Mouse (Mus musculus): Measurements from ENCODE around the gene Capzb. TPM values are rescaled to one million over a fixed set of nuclear protein-coding genes. Genes with fewer than 3 reads are reported as not detected.

The Capzb gene
- polyA plus RNA-seq, 1 experiment from 2014 or later = 244 TPM

DNA sequence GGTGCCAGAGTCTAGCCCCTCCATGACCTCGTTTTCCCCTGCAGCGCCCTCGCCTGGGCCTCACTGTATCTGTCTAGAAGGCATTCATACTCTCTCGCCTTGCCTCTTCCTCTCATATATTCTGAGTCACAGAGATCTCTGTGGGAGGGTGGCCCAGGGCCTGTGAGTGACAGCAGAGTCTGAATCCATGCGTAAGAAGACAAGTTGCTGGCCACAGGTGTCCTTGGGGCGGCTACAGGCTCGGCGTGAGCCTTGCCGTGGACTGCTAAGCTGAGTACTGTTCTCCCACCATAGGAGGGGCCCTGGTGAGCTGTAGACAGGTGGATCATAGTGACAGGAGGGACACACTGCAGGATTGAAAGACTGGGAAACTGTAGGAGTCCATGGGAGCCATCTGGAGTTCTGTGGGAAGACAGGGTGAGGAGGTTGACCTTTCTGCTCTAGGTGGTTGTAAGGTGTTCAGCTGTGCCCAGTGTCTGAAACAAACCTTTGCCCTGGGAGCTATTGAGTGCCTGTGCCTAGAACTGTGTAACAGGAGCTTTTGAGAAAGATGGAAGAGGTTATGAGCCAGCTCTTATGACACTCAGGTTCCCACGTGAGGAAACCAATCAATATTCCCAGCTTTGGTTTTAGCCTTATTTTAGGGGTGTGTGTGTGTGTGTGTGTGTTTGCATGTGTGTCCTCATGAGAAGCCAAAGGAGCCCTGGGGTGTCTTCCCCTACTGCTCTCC, 80.4 kb downstream of the Capzb start:
- WGBS = 91% methylated on average over 10 of the region's 10 CpGs
- H3K4me2 ChIP-seq = no peak overlapping the region

DNA sequence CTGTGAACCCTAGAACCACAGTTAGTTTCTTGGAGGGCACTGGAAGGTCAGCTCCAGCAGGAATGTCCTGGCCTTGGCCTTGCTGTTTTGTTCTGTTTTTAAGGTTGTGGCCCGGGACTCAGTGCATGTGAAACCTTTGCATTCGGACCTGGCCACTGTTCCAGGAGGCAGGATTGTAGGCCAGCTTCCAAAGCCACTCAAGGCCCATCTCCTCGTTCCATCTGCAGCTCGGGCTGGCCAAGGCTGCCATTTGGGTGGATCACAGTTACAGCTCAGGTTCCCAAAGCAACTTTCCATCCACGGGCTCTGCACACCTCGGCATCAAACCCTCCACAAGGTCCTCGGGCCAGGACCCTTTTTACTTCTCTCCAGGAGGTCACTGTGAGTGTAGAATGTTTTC, 81.9 kb downstream of the Capzb start:
- no peaks in the 10 kb centered on the region for H3K36me3 ChIP-seq (ENCODE audit: control insufficient read depth, insufficient read depth, low read length)

More for the DNA sequence above, 80.4 kb downstream of the Capzb start:
- H3K36me3 ChIP-seq (ENCODE audit: control insufficient read depth, insufficient read depth, low read length) = no peaks in the 10 kb centered on the region
- no peaks in the 10 kb centered on the region for H3K9me3 ChIP-seq (ENCODE audit: control insufficient read depth, low read length)
- H3K4me3 ChIP-seq (ENCODE audit: low read depth, low read length) = no peak overlapping the region
- no peak overlapping the region for H3K9ac ChIP-seq (ENCODE audit: low read length)
- no peaks in the 10 kb centered on the region for H3K27me3 ChIP-seq (ENCODE audit: control insufficient read depth, insufficient read depth, low read length)
- DNase-seq (ENCODE audit: low spot score, missing footprints) (no peak), ATAC-seq (ENCODE audit: low FRiP score) (no peak)
- H3K27ac ChIP-seq (ENCODE audit: low read depth, low read length) = no peak overlapping the region
- no peaks in the 10 kb centered on the region for H3K4me1 ChIP-seq (ENCODE audit: control insufficient read depth, insufficient read depth, low read length)

DNA sequence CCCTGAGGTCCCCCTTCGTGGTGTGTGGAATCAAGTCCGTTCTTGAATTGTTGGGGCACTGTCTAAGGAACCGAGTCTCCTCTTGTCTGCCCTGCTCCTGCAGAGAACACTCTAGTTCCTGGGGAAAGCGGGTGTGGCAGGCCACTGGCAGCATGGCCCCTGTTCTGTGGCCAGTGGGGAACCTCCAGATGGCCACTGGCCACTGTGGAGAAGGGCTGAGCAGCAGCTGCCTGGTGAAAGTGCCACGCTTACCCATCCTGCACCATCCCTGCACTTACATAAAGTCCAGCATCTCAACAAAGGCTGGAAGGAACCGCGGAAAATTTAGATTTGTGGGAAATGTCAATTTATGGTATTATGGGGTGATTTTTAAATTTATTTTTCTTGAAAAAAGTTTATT, 83.7 kb downstream of the Capzb start:
- no peak overlapping the region for H3K27ac ChIP-seq (ENCODE audit: low read depth, low read length)
- no peak overlapping the region for H3K9ac ChIP-seq (ENCODE audit: low read length)
- DNase-seq (ENCODE audit: low spot score, missing footprints) (no peak), ATAC-seq (ENCODE audit: low FRiP score) (no peak)
- no peaks in the 10 kb centered on the region for H3K9me3 ChIP-seq (ENCODE audit: control insufficient read depth, low read length)
- H3K27me3 ChIP-seq (ENCODE audit: control insufficient read depth, insufficient read depth, low read length) = no peaks in the 10 kb centered on the region
- peaks cover 6% of the 10 kb centered on the region for H3K36me3 ChIP-seq (ENCODE audit: control insufficient read depth, insufficient read depth, low read length)
- 87% methylated on average over 7 of the region's 7 CpGs for WGBS
- H3K4me1 ChIP-seq (ENCODE audit: control insufficient read depth, insufficient read depth, low read length) = no peaks in the 10 kb centered on the region
- H3K4me3 ChIP-seq (ENCODE audit: low read depth, low read length) = no peak overlapping the region
- H3K4me2 ChIP-seq = no peak overlapping the region

More for the DNA sequence above, 81.9 kb downstream of the Capzb start:
- H3K4me1 ChIP-seq (ENCODE audit: control insufficient read depth, insufficient read depth, low read length) = no peaks in the 10 kb centered on the region
- H3K4me3 ChIP-seq (ENCODE audit: low read depth, low read length) = no peak overlapping the region
- 94% methylated on average over 7 of the region's 7 CpGs for WGBS
- no peaks in the 10 kb centered on the region for H3K9me3 ChIP-seq (ENCODE audit: control insufficient read depth, low read length)
- no peak overlapping the region for H3K27ac ChIP-seq (ENCODE audit: low read depth, low read length)
- H3K27me3 ChIP-seq (ENCODE audit: control insufficient read depth, insufficient read depth, low read length) = no peaks in the 10 kb centered on the region
- H3K9ac ChIP-seq (ENCODE audit: low read length) = no peak overlapping the region
- no peak overlapping the region for H3K4me2 ChIP-seq
- DNase-seq (ENCODE audit: low spot score, missing footprints) (no peak), ATAC-seq (ENCODE audit: low FRiP score) (no peak)

DNA sequence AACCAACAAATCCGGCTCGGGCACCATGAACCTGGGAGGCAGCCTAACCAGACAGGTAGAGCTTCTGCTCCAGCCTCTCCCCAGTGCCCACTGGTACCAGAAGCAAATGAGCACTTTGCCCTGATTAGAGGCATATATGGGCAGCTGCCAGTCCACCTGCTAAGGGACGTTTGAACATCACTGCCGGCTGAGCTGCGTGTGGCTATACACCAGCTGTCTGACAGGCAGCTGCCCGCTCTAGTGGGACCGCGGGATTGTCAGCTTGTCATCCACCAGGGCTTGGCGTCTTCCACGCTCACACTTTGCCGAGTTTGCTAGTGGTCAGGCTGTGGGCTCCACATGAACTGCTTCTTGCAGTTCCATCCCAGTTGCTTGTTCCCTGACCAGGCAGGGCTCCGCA, 87.8 kb downstream of the Capzb start:
- H3K4me2 ChIP-seq = no peak overlapping the region
- no peak for ATAC-seq (ENCODE audit: low FRiP score)
- no peaks in the 10 kb centered on the region for H3K4me1 ChIP-seq (ENCODE audit: control insufficient read depth, insufficient read depth, low read length)
- H3K36me3 ChIP-seq (ENCODE audit: control insufficient read depth, insufficient read depth, low read length) = peaks cover 11% of the 10 kb centered on the region
- H3K27me3 ChIP-seq (ENCODE audit: control insufficient read depth, insufficient read depth, low read length) = no peaks in the 10 kb centered on the region
- no peak for DNase-seq (ENCODE audit: low spot score, missing footprints)
- H3K9ac ChIP-seq (ENCODE audit: low read length) = no peak overlapping the region
- no peaks in the 10 kb centered on the region for H3K9me3 ChIP-seq (ENCODE audit: control insufficient read depth, low read length)
- H3K27ac ChIP-seq (ENCODE audit: low read depth, low read length) = no peak overlapping the region
- 94% methylated on average over 12 of the region's 12 CpGs for WGBS
- H3K4me3 ChIP-seq (ENCODE audit: low read depth, low read length) = no peak overlapping the region

DNA sequence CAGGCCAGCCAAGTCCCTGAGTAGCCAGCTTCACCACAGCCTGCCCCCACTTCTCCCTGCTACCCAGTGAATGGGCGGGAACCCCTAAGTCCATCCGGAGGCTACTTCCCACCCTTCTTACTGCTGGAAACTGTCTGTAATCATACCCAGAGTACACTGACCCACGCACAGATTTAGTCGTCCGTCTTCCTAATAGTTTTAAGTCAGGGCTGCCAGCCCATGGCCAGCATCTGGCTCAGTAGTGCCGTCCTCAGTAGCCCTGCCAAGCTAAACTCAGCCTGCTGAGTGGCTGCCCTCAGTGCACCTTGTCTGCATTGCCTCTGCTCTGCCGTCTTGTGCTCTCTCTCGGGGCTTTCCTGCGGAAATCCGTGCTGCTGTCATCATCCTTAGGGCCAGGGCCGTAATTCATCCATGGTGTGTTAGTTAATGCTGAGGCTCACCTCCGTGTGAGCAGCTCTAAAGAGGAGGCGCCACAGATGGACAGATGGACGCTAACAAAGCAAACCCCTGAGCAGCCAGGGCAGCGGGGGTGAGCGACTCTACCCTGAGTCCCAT, 89.2 kb downstream of the Capzb start:
- H3K36me3 ChIP-seq (ENCODE audit: control insufficient read depth, insufficient read depth, low read length) = peaks cover 12% of the 10 kb centered on the region
- H3K4me1 ChIP-seq (ENCODE audit: control insufficient read depth, insufficient read depth, low read length) = no peaks in the 10 kb centered on the region
- no peaks in the 10 kb centered on the region for H3K27me3 ChIP-seq (ENCODE audit: control insufficient read depth, insufficient read depth, low read length)
- WGBS = 95% methylated on average over 16 of the region's 16 CpGs
- no peak overlapping the region for H3K27ac ChIP-seq (ENCODE audit: low read depth, low read length)
- no peak for ATAC-seq (ENCODE audit: low FRiP score)
- no peaks in the 10 kb centered on the region for H3K9me3 ChIP-seq (ENCODE audit: control insufficient read depth, low read length)
- DNase-seq (ENCODE audit: low spot score, missing footprints) = no peak
- H3K4me2 ChIP-seq = no peak overlapping the region
- H3K4me3 ChIP-seq (ENCODE audit: low read depth, low read length) = no peak overlapping the region
- H3K9ac ChIP-seq (ENCODE audit: low read length) = no peak overlapping the region

DNA sequence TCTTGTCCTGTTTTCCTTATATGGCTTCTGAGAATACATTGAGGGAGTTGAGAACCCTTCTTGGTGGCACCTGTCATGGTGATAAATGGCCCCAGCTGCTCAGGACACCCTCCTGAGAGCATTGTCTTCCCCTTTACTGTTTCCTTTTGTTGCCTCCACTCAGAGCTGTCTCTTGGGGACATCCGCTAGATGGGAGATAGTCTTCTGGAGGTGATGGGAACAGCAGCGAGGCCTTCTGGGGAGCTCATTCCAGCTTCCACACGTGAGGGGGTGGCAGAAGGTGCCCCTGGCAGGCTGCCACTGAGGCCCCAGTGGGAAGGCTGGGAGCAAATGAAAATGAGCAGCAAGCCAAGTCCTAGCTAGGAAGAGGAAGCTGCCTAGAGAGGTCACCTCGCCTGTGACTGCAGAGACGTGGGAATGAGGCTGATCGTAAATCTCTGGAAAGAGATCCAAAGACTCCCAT, 90.3 kb downstream of the Capzb start:
- Histone ChIP-seq H3K27ac (ENCODE audit: low read depth, low read length) (no peak overlapping the region), H3K9ac (ENCODE audit: low read length) (no peak overlapping the region), H3K4me2 (no peak overlapping the region), H3K4me1 (ENCODE audit: control insufficient read depth, insufficient read depth, low read length) (no peaks in the 10 kb centered on the region), H3K27me3 (ENCODE audit: control insufficient read depth, insufficient read depth, low read length) (no peaks in the 10 kb centered on the region), H3K9me3 (ENCODE audit: control insufficient read depth, low read length) (no peaks in the 10 kb centered on the region), H3K4me3 (ENCODE audit: low read depth, low read length) (no peak overlapping the region), H3K36me3 (ENCODE audit: control insufficient read depth, insufficient read depth, low read length) (peaks cover 12% of the 10 kb centered on the region)
- DNase-seq (ENCODE audit: low spot score, missing footprints) (no peak), ATAC-seq (ENCODE audit: low FRiP score) (no peak)
- 90% methylated on average over 6 of the region's 6 CpGs for WGBS

DNA sequence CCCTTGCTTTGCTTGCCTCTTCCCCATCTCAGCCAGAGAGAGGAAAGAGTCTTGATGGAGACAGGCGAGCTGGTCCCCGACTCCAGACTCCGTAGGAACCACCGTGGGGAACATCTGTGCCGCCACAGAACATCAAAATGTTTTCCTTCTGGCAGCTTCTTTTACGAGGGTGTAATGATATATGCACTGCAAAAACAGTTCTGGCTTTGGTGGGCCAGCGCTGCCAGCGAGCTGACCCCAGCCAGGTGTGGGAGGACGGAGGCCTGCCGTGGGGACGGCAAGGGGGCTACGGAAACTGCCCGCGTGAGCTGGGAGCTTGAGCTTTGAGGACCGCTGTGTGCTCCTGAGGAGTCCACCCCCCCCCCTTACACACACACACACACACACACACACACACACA, 92.2 kb downstream of the Capzb start:
- ATAC-seq (ENCODE audit: low FRiP score) = no peak
- H3K4me3 ChIP-seq (ENCODE audit: low read depth, low read length) = no peak overlapping the region
- no peaks in the 10 kb centered on the region for H3K27me3 ChIP-seq (ENCODE audit: control insufficient read depth, insufficient read depth, low read length)
- no peak overlapping the region for H3K27ac ChIP-seq (ENCODE audit: low read depth, low read length)
- no peak overlapping the region for H3K9ac ChIP-seq (ENCODE audit: low read length)
- no peak overlapping the region for H3K4me2 ChIP-seq
- 91% methylated on average over 14 of the region's 15 CpGs for WGBS
- H3K9me3 ChIP-seq (ENCODE audit: control insufficient read depth, low read length) = no peaks in the 10 kb centered on the region
- no peak for DNase-seq (ENCODE audit: low spot score, missing footprints)
- peaks cover 12% of the 10 kb centered on the region for H3K36me3 ChIP-seq (ENCODE audit: control insufficient read depth, insufficient read depth, low read length)
- H3K4me1 ChIP-seq (ENCODE audit: control insufficient read depth, insufficient read depth, low read length) = no peaks in the 10 kb centered on the region

DNA sequence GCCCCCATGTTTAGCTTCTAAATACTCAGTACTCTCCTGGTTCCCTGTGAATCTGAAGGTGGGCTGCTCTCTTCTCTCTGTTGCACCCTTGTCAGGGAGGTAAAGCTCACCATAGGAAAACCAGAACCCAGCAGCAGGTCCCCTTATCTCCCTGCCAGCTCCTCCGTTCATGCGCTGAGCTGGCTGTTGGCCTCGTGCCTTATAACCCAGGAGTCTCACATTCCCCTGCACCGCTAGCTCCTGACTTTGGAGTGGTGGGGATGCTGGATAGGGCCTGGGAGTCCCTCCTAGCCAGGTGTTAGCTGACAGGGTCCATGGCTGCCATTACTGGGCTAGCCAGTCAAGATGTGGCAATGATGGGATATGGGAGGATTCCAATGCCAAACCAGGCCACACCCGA, 93.5 kb downstream of the Capzb start:
- Histone ChIP-seq H3K4me3 (ENCODE audit: low read depth, low read length) (no peak overlapping the region), H3K27me3 (ENCODE audit: control insufficient read depth, insufficient read depth, low read length) (no peaks in the 10 kb centered on the region), H3K4me1 (ENCODE audit: control insufficient read depth, insufficient read depth, low read length) (no peaks in the 10 kb centered on the region), H3K27ac (ENCODE audit: low read depth, low read length) (no peak overlapping the region), H3K4me2 (no peak overlapping the region), H3K9ac (ENCODE audit: low read length) (no peak overlapping the region), H3K36me3 (ENCODE audit: control insufficient read depth, insufficient read depth, low read length) (peaks cover 10% of the 10 kb centered on the region; the same call in 1 of the 2 replicates), H3K9me3 (ENCODE audit: control insufficient read depth, low read length) (no peaks in the 10 kb centered on the region)
- DNase-seq (ENCODE audit: low spot score, missing footprints) = no peak
- WGBS = 94% methylated on average over 5 of the region's 5 CpGs
- ATAC-seq (ENCODE audit: low FRiP score) = no peak

DNA sequence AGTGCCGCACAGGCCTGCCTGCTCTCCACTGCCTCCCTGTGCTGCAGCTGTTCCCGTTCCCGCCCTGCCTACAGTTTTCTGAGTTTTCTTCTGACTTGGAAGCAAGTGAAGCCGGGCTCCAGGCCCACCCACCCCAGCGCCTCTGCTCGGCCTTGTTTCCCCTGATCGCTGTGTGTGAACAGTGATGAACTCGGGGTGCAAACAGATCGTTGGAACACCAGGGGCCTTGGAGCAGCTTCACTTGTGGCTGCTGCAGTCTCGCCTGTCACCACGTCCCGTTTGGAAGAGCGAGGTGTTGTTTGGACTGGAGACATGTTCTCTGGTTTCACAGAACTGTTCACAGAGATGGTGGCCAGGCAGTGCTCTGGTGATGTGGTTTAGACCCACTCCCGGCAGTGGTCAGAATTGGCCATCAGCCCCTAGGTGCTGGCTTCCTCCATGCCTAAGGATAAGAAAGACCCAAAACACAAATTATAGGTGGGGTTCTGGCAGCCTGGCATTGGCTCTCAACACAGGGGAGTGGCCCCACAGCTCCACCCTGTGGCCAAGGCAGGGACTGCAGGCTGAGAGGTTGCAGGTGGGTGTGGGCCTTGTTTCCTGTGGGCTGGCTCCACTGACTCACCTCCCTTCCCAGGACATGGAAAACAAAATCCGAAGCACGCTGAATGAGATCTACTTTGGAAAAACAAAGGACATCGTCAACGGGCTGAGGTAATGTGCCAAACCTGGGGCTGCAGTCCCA, 94.6 kb downstream of the Capzb start:
- WGBS = 85% methylated on average over 18 of the region's 18 CpGs

More for the DNA sequence above, 94.6 kb downstream of the Capzb start:
- DNase-seq (ENCODE audit: low spot score, missing footprints) = peak; percentile 98
- Histone ChIP-seq H3K9me3 (ENCODE audit: control insufficient read depth, low read length) (no peaks in the 10 kb centered on the region), H3K4me1 (ENCODE audit: control insufficient read depth, insufficient read depth, low read length) (no peaks in the 10 kb centered on the region), H3K4me2 (no peak overlapping the region), H3K27ac (ENCODE audit: low read depth, low read length) (no peak overlapping the region), H3K4me3 (ENCODE audit: low read depth, low read length) (no peak overlapping the region), H3K9ac (ENCODE audit: low read length) (no peak overlapping the region), H3K36me3 (ENCODE audit: control insufficient read depth, insufficient read depth, low read length) (peaks cover 10% of the 10 kb centered on the region; the same call in 1 of the 2 replicates), H3K27me3 (ENCODE audit: control insufficient read depth, insufficient read depth, low read length) (no peaks in the 10 kb centered on the region)
- ATAC-seq (ENCODE audit: low FRiP score) = no peak
